Mouse (Mus musculus) midbrain, embryonic 15.5 days (tissue): ENCODE measurements around the gene Pear1. TPM values are rescaled to one million over a fixed set of nuclear protein-coding genes. Genes with fewer than 3 reads are reported as not detected.
"Not testable (repeated sequence)": the region's sequence is repeated elsewhere in the genome, so short reads cannot be mapped to it uniquely, and the experiment has no call there.

Experiments used
- ATAC-seq: fragments of 200-750 bp; cut with Nextera tagmentation; replicated peaks from 2 replicates; pipeline ENCODE4 v1.8.0; 2017; ENCODE audit warnings: moderate TSS enrichment
- H3K27ac ChIP-seq: fragments of 300-500 bp; sonication (generic); 2 replicates; pipeline ENCODE4 v1.5.1; 2015; ENCODE audit warnings: mild to moderate bottlenecking, inconsistent platforms
- H3K27me3 ChIP-seq: fragments of 300-500 bp; sonication (generic); replicated peaks from 2 replicates; pipeline ENCODE4 v1.6.1; 2015; ENCODE audit warnings: inconsistent platforms
- H3K36me3 ChIP-seq: fragments of 300-500 bp; sonication (generic); replicated peaks from 2 replicates; pipeline ENCODE4 v1.6.1; 2015; ENCODE audit warnings: inconsistent platforms
- H3K4me1 ChIP-seq: fragments of 300-500 bp; sonication (generic); 2 replicates; pipeline ENCODE4 v1.6.1; 2015; ENCODE audit warnings: inconsistent platforms
- H3K4me2 ChIP-seq: fragments of 300-500 bp; sonication (generic); 2 replicates; pipeline ENCODE4 v1.6.1; 2015; ENCODE audit warnings: inconsistent platforms, mild to moderate bottlenecking, moderate library complexity
- H3K4me3 ChIP-seq: fragments of 300-500 bp; sonication (generic); 2 replicates; pipeline ENCODE4 v1.5.1; 2015; ENCODE audit warnings: mild to moderate bottlenecking, inconsistent platforms
- H3K9ac ChIP-seq: fragments of 300-500 bp; sonication (generic); 2 replicates; pipeline ENCODE4 v1.6.1; 2015; ENCODE audit warnings: mild to moderate bottlenecking, inconsistent platforms
- H3K9me3 ChIP-seq: fragments of 300-500 bp; sonication (generic); 2 replicates; pipeline ENCODE4 v1.6.1; 2016; ENCODE audit warnings: inconsistent platforms
- WGBS: fragments of 180-500 bp; shearing (Covaris S2); methylation state at CpG from one replicate; pipeline ENCODE4 v1.1.7; 2015; ENCODE audit warnings: mixed read lengths; 5-methylcytosine and 5-hydroxymethylcytosine counted together
- polyA plus RNA-seq: library from polyadenylated mRNA; unstranded; fragments of >200 nt; fragmentation: Nextera tagmentation; extraction: Ambion mirVana; gene quantifications from 2 replicates; pipeline ENCODE4 v1.2.1, GENCODE M21; 2015

The Pear1 gene
- polyA plus RNA-seq = 8.6 and 9.8 TPM in 2 replicates

DNA sequence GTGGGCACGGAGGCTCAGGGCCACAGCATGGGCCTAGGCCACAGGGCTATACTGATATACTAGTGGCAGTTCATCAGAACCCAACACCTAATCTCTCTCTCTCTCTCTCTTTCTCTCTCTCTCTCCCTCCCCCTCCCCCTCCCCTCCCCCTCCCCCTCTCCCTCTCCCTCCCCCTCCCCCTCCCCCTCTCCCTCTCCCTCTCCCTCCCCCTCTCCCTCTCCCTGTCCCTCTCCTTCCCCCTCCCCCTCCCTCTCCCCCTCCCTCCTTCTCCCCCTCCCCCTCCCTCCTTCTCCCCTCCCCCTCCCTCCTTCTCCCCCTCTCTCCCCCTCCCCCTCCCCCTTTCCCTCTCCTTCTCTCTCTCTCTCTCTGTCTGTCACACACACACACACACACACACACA lies at the start of gene Pear1:
Gene Pear1, minus strand, starts transcription at position 101 of the 400 bp plus-strand sequence.
- H3K27ac ChIP-seq, H3K27me3 ChIP-seq, H3K4me1 ChIP-seq, H3K36me3 ChIP-seq, H3K9me3 ChIP-seq, ATAC-seq, H3K9ac ChIP-seq, H3K4me2 ChIP-seq, H3K4me3 ChIP-seq: not testable (repeated sequence)
- WGBS = 86% methylated on average over 1 of the region's 1 CpGs

GRCm38 (mm10) chr3:87864111-87864510 lies 40.0 kb upstream of the Pear1 start:
- H3K4me2 ChIP-seq, H3K27ac ChIP-seq, H3K4me3 ChIP-seq, H3K27me3 ChIP-seq, H3K4me1 ChIP-seq, H3K9ac ChIP-seq, H3K9me3 ChIP-seq, ATAC-seq: not testable (repeated sequence)
- H3K36me3 ChIP-seq = peaks cover 47% of the 10 kb centered on the region
- 94% methylated on average over 4 of the region's 4 CpGs for WGBS

- Histone ChIP-seq H3K4me3 (no peak overlapping the region), H3K36me3 (peaks cover 34% of the 10 kb centered on the region), H3K27ac (no peak overlapping the region), H3K9me3 (no peaks in the 10 kb centered on the region), H3K4me2 (no peak overlapping the region), H3K9ac (no peak overlapping the region), H3K4me1 (no peaks in the 10 kb centered on the region), H3K27me3 (no peaks in the 10 kb centered on the region)
- ATAC-seq = peak; percentile 48; the same call in 1 of the 2 replicates
- WGBS = 32% methylated on average over 3 of the region's 3 CpGs
Measured at GRCm38 (mm10) chr3:87859813-87860212, 35.7 kb upstream of the Pear1 start.

- Histone ChIP-seq H3K27me3 (no peaks in the 10 kb centered on the region), H3K9ac (no peak overlapping the region), H3K4me3 (no peak overlapping the region), H3K27ac (no peak overlapping the region), H3K4me2 (no peak overlapping the region), H3K4me1 (no peaks in the 10 kb centered on the region), H3K36me3 (peaks cover 27% of the 10 kb centered on the region), H3K9me3 (no peaks in the 10 kb centered on the region)
- ATAC-seq = no peak
- 93% methylated on average over 8 of the region's 8 CpGs for WGBS
Measured at GRCm38 (mm10) chr3:87857666-87858065, 33.6 kb upstream of the Pear1 start.

DNA sequence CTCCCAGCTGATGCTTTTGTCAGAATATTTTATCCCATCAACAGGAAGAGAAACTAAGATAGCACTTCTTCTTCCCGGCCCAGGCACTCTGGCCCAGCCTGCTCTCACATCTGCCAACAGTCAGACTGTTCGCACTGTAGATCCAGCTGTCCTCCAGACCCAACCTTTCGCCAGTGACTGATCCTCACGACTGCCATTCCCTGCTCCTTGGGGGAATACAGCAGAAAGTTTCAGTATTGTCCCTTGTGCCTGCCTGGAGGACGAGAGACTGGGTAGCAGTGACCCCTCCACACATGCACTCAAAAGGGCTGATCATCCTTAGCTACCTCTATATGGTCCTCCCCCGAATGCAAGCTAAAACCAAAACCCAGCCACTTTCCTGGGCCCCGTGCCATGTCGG lies 31.8 kb upstream of the Pear1 start:
- 88% methylated on average over 8 of the region's 8 CpGs for WGBS
- H3K27ac ChIP-seq = no peak overlapping the region
- no peak for ATAC-seq
- no peaks in the 10 kb centered on the region for H3K27me3 ChIP-seq
- no peak overlapping the region for H3K4me2 ChIP-seq
- H3K36me3 ChIP-seq = peaks cover 19% of the 10 kb centered on the region
- H3K9me3 ChIP-seq = no peaks in the 10 kb centered on the region
- H3K9ac ChIP-seq = no peak overlapping the region
- no peaks in the 10 kb centered on the region for H3K4me1 ChIP-seq
- H3K4me3 ChIP-seq = no peak overlapping the region

DNA sequence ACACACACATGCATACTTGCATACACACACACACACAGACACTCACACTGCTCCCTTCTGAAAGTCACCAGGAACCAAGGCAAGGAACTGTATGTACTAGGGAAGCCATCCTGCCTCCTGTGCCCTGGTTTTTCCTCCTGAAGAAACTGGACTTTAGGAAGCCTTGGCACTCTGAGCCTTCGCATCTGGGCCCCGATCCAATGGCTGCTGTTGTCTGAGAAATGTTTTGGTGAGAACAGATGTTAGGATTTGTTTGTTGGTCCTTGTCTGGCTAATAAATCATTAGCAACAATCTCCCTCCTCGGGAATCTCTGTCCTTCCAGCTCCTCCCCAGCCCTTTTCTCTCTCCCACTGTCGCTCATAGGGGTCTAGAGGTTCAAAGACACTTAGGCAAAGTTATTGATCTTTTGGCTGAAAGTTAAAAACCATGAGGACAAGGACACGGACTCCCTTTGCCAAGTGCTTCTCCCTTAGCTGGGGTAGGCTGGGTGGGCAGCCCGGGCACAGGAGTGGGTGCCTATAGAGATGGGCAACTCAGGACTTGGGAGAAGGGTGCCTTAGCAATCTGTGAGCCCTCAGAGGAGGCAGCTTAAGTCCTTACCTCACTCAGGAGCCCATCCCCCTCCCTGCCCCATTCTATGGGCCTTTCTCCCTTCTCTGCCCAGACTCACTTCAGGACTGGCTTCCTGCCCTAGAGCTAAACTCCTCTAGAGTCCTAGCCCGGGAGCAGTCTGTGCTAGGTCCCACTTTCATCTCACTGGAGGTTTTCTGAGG lies 30.9 kb upstream of the Pear1 start:
- no peak for ATAC-seq
- WGBS = 68% methylated on average over 7 of the region's 7 CpGs
- H3K27me3 ChIP-seq = no peaks in the 10 kb centered on the region
- no peak overlapping the region for H3K9ac ChIP-seq
- no peak overlapping the region for H3K27ac ChIP-seq
- peaks cover 19% of the 10 kb centered on the region for H3K36me3 ChIP-seq
- no peak overlapping the region for H3K4me2 ChIP-seq
- H3K9me3 ChIP-seq = no peaks in the 10 kb centered on the region
- H3K4me1 ChIP-seq = no peaks in the 10 kb centered on the region
- H3K4me3 ChIP-seq = no peak overlapping the region

GRCm38 (mm10) chr3:87849117-87849516 lies 25.0 kb upstream of the Pear1 start:
- Histone ChIP-seq H3K36me3 (no peaks in the 10 kb centered on the region), H3K4me3 (no peak overlapping the region), H3K9ac (no peak overlapping the region), H3K4me2 (no peak overlapping the region), H3K9me3 (no peaks in the 10 kb centered on the region), H3K27me3 (no peaks in the 10 kb centered on the region), H3K27ac (no peak overlapping the region), H3K4me1 (no peaks in the 10 kb centered on the region)
- 84% methylated on average over 14 of the region's 14 CpGs for WGBS
- ATAC-seq = no peak

GRCm38 (mm10) chr3:87847680-87848079 lies 23.6 kb upstream of the Pear1 start:
- Histone ChIP-seq H3K27ac (no peak overlapping the region), H3K36me3 (no peaks in the 10 kb centered on the region), H3K4me1 (no peaks in the 10 kb centered on the region), H3K27me3 (no peaks in the 10 kb centered on the region), H3K9ac (no peak overlapping the region), H3K4me2 (no peak overlapping the region), H3K4me3 (no peak overlapping the region), H3K9me3 (no peaks in the 10 kb centered on the region)
- 77% methylated on average over 5 of the region's 5 CpGs for WGBS
- ATAC-seq = no peak

GRCm38 (mm10) chr3:87846650-87847110 lies 22.6 kb upstream of the Pear1 start, which contains the start of gene Sh2d2a:
Gene Sh2d2a, plus strand, starts transcription at chr3:87846755.
- ATAC-seq = no peak
- Histone ChIP-seq H3K4me1 (no peaks in the 10 kb centered on the region), H3K4me2 (no peak within 1 kb of the TSS), H3K27me3 (no peaks in the 10 kb centered on the region), H3K36me3 (no peaks in the 10 kb centered on the region), H3K9me3 (no peaks in the 10 kb centered on the region), H3K9ac (no peak within 1 kb of the TSS), H3K4me3 (no peak within 1 kb of the TSS), H3K27ac (no peak within 1 kb of the TSS)
- 81% methylated on average over 7 of the region's 7 CpGs for WGBS

- 72% methylated on average over 4 of the region's 4 CpGs for WGBS
- H3K4me1 ChIP-seq = no peaks in the 10 kb centered on the region
- H3K4me2 ChIP-seq = no peak overlapping the region
- no peak for ATAC-seq
- no peaks in the 10 kb centered on the region for H3K27me3 ChIP-seq
- H3K36me3 ChIP-seq = no peaks in the 10 kb centered on the region
- no peak overlapping the region for H3K27ac ChIP-seq
- H3K9me3 ChIP-seq = no peaks in the 10 kb centered on the region
- no peak overlapping the region for H3K9ac ChIP-seq
- H3K4me3 ChIP-seq = no peak overlapping the region
Measured at GRCm38 (mm10) chr3:87846186-87846585, 22.1 kb upstream of the Pear1 start.

DNA sequence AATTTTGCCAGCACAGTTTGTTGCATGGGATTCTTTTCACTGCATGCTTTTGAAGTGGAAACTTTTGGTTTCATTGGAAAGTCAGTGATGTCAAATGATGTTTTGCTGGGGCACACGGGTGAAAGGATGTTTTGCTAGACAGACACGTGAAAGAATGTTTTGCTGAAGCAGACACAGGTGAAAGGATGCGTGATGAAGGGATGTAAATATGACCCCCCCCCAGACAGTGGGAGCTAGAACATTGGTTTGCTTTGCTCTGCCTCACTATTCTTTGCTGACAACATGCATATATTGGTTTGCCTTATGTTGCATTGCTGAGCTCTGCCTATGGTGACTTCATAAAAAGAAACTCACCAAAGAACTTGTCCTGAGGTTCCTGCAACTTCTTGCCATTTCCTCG lies 20.9 kb upstream of the Pear1 start:
- no peak overlapping the region for H3K9ac ChIP-seq
- no peaks in the 10 kb centered on the region for H3K27me3 ChIP-seq
- H3K9me3 ChIP-seq = no peaks in the 10 kb centered on the region
- no peak overlapping the region for H3K4me3 ChIP-seq
- no peak overlapping the region for H3K4me2 ChIP-seq
- no peak overlapping the region for H3K27ac ChIP-seq
- H3K36me3 ChIP-seq = no peaks in the 10 kb centered on the region
- H3K4me1 ChIP-seq = no peaks in the 10 kb centered on the region
- ATAC-seq = no peak
- WGBS = 88% methylated on average over 4 of the region's 4 CpGs

DNA sequence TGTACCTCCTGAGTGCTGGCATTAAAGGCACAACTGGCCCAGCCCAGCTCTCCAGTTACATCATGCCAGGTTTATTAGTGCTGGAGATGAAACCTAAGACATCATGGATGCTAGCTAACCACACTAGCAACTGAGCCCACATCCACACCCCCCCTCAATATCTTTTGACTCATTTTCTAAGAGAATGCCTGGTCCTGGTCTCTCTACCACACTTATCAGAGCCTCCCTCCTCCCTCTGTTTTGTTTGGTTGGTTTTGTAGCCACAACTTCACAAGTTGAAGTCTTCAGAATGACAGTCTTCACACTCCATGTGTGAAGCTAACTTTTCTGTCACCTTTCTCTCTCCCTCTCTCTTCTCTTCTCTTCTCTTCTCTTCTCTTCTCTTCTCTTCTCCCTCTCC lies 16.8 kb upstream of the Pear1 start:
- ATAC-seq = no peak
- H3K36me3 ChIP-seq = no peaks in the 10 kb centered on the region

DNA sequence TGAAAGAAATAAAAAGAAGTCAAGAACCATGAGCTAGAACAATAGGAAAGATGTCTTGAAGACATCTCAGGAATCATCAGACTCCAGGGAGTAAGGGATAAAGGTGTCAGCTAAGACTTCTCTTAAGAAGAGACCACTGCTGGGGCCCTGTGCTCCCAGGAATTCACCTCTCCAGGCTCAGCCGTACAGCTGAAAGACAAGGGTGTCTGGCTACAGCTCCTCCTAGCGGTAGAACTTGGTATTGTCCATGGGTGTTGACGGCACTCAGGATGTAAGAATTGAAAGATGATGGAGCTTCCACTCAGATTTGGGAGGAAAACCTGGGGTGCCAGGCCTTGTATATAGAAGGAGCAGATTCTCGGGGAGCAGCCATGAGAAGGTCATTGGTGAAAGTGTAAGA lies 14.5 kb upstream of the Pear1 start:
- Histone ChIP-seq H3K36me3 (no peaks in the 10 kb centered on the region), H3K27ac (no peak overlapping the region), H3K9me3 (no peaks in the 10 kb centered on the region), H3K9ac (no peak overlapping the region), H3K27me3 (no peaks in the 10 kb centered on the region), H3K4me1 (no peaks in the 10 kb centered on the region), H3K4me3 (no peak overlapping the region), H3K4me2 (no peak overlapping the region)
- WGBS = under 1% methylated on average over 4 of the region's 4 CpGs
- ATAC-seq = no peak

More for the DNA sequence above, 16.8 kb upstream of the Pear1 start:
- no peak overlapping the region for H3K4me2 ChIP-seq
- no peak overlapping the region for H3K9ac ChIP-seq
- H3K27ac ChIP-seq = no peak overlapping the region
- no peak overlapping the region for H3K4me3 ChIP-seq
- no peaks in the 10 kb centered on the region for H3K9me3 ChIP-seq
- no peaks in the 10 kb centered on the region for H3K4me1 ChIP-seq
- no peaks in the 10 kb centered on the region for H3K27me3 ChIP-seq
